Mouse (Mus musculus) heart, embryonic 12.5 days (tissue): ENCODE measurements at regions not wholly inside any gene's neighbourhood (a gene's known extent, or its start where the extent isn't known, plus 50 kb on each side); places are given as distances from the start of the nearest gene placed in this dataset.

Experiments used
- ATAC-seq: fragments of 200-750 bp; cut with Nextera tagmentation; 2 replicates; pipeline ENCODE4 v1.8.0; 2017; ENCODE audit warnings: moderate TSS enrichment, moderate library complexity; ENCODE audit not compliant: insufficient number of reproducible peaks, low FRiP score
- H3K27ac ChIP-seq: fragments of 300-500 bp; sonication (generic); 2 replicates; pipeline ENCODE4 v1.5.1; 2016; ENCODE audit warnings: mild to moderate bottlenecking, moderate library complexity; ENCODE audit not compliant: poor library complexity, severe bottlenecking
- H3K27me3 ChIP-seq: fragments of 300-500 bp; sonication (generic); replicated peaks from 2 replicates; pipeline ENCODE4 v1.6.1; 2016; ENCODE audit warnings: mild to moderate bottlenecking, moderate library complexity
- H3K36me3 ChIP-seq: fragments of 300-500 bp; sonication (generic); 2 replicates; pipeline ENCODE4 v1.6.1; 2016; ENCODE audit warnings: mild to moderate bottlenecking, moderate library complexity
- H3K4me1 ChIP-seq: fragments of 300-500 bp; sonication (generic); replicated peaks from 2 replicates; pipeline ENCODE4 v1.6.1; 2016; ENCODE audit warnings: mild to moderate bottlenecking
- H3K4me2 ChIP-seq: fragments of 300-500 bp; sonication (generic); 2 replicates; pipeline ENCODE4 v1.6.1; 2016; ENCODE audit warnings: mild to moderate bottlenecking, moderate library complexity
- H3K4me3 ChIP-seq: fragments of 300-500 bp; sonication (generic); 2 replicates; pipeline ENCODE4 v1.5.1; 2016; ENCODE audit warnings: mild to moderate bottlenecking
- H3K9ac ChIP-seq: fragments of 300-500 bp; sonication (generic); 2 replicates; pipeline ENCODE4 v1.6.1; 2016; ENCODE audit warnings: mild to moderate bottlenecking, moderate library complexity
- H3K9me3 ChIP-seq: fragments of 300-500 bp; sonication (generic); replicated peaks from 2 replicates; pipeline ENCODE4 v1.6.1; 2016; ENCODE audit warnings: mild to moderate bottlenecking, moderate library complexity
- WGBS: fragments of 180-500 bp; shearing (Covaris S2); methylation state at CpG from one replicate; pipeline ENCODE4 v1.1.7; 2016; 5-methylcytosine and 5-hydroxymethylcytosine counted together

DNA sequence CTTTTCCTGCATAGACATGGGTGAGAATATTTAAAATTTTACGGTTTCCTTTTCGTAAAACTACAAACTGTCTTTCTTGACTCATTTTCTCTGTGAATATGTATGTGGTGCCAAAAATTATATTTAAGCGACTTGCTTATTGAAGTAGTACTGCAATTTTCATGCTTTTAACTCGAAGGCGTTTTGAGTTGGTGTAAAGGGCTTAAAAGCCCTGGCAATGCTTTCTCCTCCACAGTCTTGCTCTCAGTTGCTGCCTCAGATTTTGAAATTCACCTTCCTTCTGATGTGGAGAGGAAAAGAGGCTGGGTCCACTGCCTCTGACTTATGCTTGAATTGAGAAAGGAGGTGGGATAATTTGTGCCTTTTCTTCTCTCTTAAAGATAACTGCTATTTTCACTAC lies 629.6 kb upstream of the Nrsn1 start:
- Histone ChIP-seq H3K9me3 (no peaks in the 10 kb centered on the region), H3K9ac (no peak overlapping the region), H3K27me3 (no peaks in the 10 kb centered on the region), H3K4me1 (no peaks in the 10 kb centered on the region), H3K4me2 (no peak overlapping the region), H3K36me3 (no peaks in the 10 kb centered on the region), H3K4me3 (no peak overlapping the region), H3K27ac (no peak overlapping the region)
- WGBS, result 83% methylated on average over 5 of the region's 5 CpGs
- no peak for ATAC-seq

DNA sequence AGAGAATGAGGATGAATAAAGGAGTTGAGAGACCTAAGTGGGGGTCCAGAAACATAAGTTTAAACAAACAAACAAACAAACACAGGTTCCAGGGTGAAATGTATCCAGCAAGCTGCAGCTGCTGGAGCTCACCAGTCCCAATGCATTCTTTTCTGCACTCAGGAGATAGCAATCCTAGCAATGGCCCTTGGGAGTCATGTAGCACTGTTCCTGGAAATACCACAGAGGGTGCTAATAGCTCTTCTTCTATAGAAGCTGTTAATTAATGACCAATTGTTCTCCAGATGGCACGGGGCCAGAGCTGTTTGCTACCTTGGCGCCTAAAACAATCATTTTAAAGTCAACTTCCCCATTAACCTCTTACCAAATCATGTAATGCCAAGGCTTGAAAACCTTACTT lies 622.8 kb upstream of the Nrsn1 start:
- no peaks in the 10 kb centered on the region for H3K36me3 ChIP-seq
- H3K9me3 ChIP-seq, result no peaks in the 10 kb centered on the region
- no peak overlapping the region for H3K4me2 ChIP-seq
- H3K4me1 ChIP-seq, result no peaks in the 10 kb centered on the region
- no peak overlapping the region for H3K27ac ChIP-seq
- no peak overlapping the region for H3K4me3 ChIP-seq
- H3K27me3 ChIP-seq, result no peaks in the 10 kb centered on the region
- ATAC-seq, result no peak
- whole genome bisulfite sequencing, result 35% methylated on average over 2 of the region's 2 CpGs
- no peak overlapping the region for H3K9ac ChIP-seq

DNA sequence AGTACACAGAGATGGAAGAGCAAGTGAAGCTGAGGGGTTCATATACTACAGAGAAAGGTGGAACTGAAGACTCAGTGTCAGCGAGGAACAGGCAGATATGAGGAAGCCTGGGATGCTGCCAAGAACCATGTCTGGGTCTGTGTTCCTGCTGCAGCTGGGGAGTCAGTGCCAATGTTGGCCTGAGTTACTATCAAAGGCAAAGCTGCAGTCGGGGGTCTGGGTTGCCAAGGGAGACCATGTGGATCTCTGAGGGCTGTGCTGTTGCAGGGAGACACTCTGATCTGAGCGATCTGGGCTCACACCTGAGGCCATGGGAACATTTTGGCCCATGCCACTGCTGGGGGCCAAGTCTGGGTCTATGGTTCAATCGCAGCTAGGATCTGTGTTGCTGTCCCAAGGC lies 612.5 kb upstream of the Nrsn1 start:
- no peak overlapping the region for H3K4me3 ChIP-seq
- 63% methylated on average over 4 of the region's 4 CpGs for WGBS
- no peak overlapping the region for H3K4me2 ChIP-seq
- H3K36me3 ChIP-seq, result no peaks in the 10 kb centered on the region
- no peaks in the 10 kb centered on the region for H3K4me1 ChIP-seq
- H3K9ac ChIP-seq, result no peak overlapping the region
- no peaks in the 10 kb centered on the region for H3K9me3 ChIP-seq
- no peak overlapping the region for H3K27ac ChIP-seq
- no peaks in the 10 kb centered on the region for H3K27me3 ChIP-seq
- ATAC-seq, result no peak

- no peak for ATAC-seq
- Histone ChIP-seq H3K27me3 (no peaks in the 10 kb centered on the region), H3K4me1 (no peaks in the 10 kb centered on the region), H3K4me2 (no peak overlapping the region), H3K36me3 (no peaks in the 10 kb centered on the region), H3K9me3 (no peaks in the 10 kb centered on the region), H3K4me3 (no peak overlapping the region), H3K9ac (no peak overlapping the region), H3K27ac (no peak overlapping the region)
- 86% methylated on average over 1 of the region's 1 CpGs for WGBS
Measured at GRCm38 (mm10) chr13:25868923-25869322, 598.6 kb upstream of the Nrsn1 start.

DNA sequence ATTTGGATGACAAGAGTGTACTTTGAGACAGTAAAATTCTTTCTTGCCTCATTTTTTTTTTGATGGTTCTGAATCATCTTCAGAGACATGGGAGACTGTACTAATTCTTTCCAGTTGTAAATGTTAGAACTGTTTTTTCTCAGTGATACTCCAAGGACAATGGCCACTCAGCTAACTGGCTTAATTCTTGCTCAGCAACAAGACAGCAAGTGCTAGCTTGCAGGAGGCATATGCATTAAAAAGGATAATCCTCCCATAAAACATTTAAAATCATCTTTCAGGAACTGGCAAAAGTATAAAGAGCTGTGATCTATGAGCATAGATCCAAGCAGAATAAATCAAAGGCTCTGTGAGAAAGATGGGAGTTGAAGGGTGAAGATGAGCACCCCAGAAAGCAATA lies 587.9 kb upstream of the Nrsn1 start:
- Histone ChIP-seq H3K27ac (no peak overlapping the region), H3K4me3 (no peak overlapping the region), H3K4me2 (no peak overlapping the region), H3K27me3 (no peaks in the 10 kb centered on the region), H3K9ac (no peak overlapping the region), H3K4me1 (no peaks in the 10 kb centered on the region), H3K9me3 (no peaks in the 10 kb centered on the region), H3K36me3 (no peaks in the 10 kb centered on the region)
- no peak for ATAC-seq

- no peaks in the 10 kb centered on the region for H3K36me3 ChIP-seq
- no peak overlapping the region for H3K4me3 ChIP-seq
- no peak overlapping the region for H3K4me2 ChIP-seq
- H3K27ac ChIP-seq, result no peak overlapping the region
- ATAC-seq, result no peak
- 71% methylated on average over 3 of the region's 3 CpGs for WGBS
- no peaks in the 10 kb centered on the region for H3K27me3 ChIP-seq
- H3K4me1 ChIP-seq, result no peaks in the 10 kb centered on the region
- no peak overlapping the region for H3K9ac ChIP-seq
- no peaks in the 10 kb centered on the region for H3K9me3 ChIP-seq
Measured at GRCm38 (mm10) chr13:25857569-25857968, 587.3 kb upstream of the Nrsn1 start.

DNA sequence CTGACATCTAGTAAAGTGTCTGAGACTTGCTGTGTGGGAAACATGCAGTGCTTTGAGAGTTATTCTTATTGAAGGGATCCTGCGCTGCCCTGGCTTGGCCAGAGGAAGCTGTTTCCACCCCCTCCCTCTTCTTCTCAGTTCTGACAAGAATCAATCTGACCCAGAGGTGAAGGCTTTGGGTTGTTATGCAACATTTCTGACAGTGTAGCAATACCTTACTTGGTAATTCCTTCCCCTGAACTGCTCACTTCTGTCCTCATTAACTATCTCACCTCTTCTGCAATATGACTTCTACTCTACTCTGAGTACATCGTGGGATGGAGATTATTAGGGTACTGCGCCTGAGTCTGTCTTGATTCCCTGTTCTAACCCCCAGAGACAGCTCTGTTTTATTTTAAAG lies 586.8 kb upstream of the Nrsn1 start:
- H3K4me3 ChIP-seq, result no peak overlapping the region
- H3K9ac ChIP-seq, result no peak overlapping the region
- no peak overlapping the region for H3K27ac ChIP-seq
- no peaks in the 10 kb centered on the region for H3K9me3 ChIP-seq
- H3K36me3 ChIP-seq, result no peaks in the 10 kb centered on the region
- H3K27me3 ChIP-seq, result no peaks in the 10 kb centered on the region
- no peaks in the 10 kb centered on the region for H3K4me1 ChIP-seq
- WGBS, result 83% methylated on average over 3 of the region's 3 CpGs
- ATAC-seq, result no peak
- no peak overlapping the region for H3K4me2 ChIP-seq

- no peak overlapping the region for H3K27ac ChIP-seq
- 88% methylated on average over 2 of the region's 2 CpGs for WGBS
Measured at GRCm38 (mm10) chr13:25856549-25856948, 586.2 kb upstream of the Nrsn1 start.

DNA sequence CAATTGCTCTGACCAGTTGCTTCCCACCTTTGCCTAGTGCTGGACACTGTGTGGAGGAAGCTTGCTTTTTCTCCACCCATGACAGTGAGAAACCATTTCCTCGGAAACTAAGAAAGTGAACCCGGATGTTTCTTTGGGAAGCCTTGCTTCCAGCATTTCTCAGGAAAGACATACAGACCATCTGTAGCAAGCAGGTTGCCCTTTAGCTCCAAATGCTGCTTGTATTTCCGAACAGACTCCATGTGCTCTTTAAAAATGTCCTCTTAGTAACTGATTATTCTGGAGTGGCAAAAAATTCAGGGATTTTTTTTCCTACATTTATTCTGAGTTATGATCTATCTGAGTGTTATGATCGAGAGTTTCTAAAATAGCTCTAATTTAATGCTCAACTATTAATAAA lies 577.9 kb upstream of the Nrsn1 start:
- no peak overlapping the region for H3K27ac ChIP-seq
- no peak overlapping the region for H3K4me2 ChIP-seq
- H3K4me3 ChIP-seq, result no peak overlapping the region
- no peaks in the 10 kb centered on the region for H3K4me1 ChIP-seq
- no peaks in the 10 kb centered on the region for H3K36me3 ChIP-seq
- no peaks in the 10 kb centered on the region for H3K27me3 ChIP-seq
- no peak for ATAC-seq
- no peak overlapping the region for H3K9ac ChIP-seq
- H3K9me3 ChIP-seq, result no peaks in the 10 kb centered on the region
- WGBS, result 70% methylated on average over 4 of the region's 4 CpGs

More at GRCm38 (mm10) chr13:25856549-25856948, 586.2 kb upstream of the Nrsn1 start:
- no peaks in the 10 kb centered on the region for H3K4me1 ChIP-seq
- no peaks in the 10 kb centered on the region for H3K36me3 ChIP-seq
- H3K4me2 ChIP-seq, result no peak overlapping the region
- no peaks in the 10 kb centered on the region for H3K9me3 ChIP-seq
- no peaks in the 10 kb centered on the region for H3K27me3 ChIP-seq
- ATAC-seq, result no peak
- H3K4me3 ChIP-seq, result no peak overlapping the region
- no peak overlapping the region for H3K9ac ChIP-seq

- WGBS, result 71% methylated on average over 4 of the region's 4 CpGs
- H3K4me3 ChIP-seq, result no peak overlapping the region
- no peak for ATAC-seq
- no peak overlapping the region for H3K27ac ChIP-seq
- no peak overlapping the region for H3K4me2 ChIP-seq
- H3K36me3 ChIP-seq, result no peaks in the 10 kb centered on the region
- no peak overlapping the region for H3K9ac ChIP-seq
- no peaks in the 10 kb centered on the region for H3K27me3 ChIP-seq
- no peaks in the 10 kb centered on the region for H3K9me3 ChIP-seq
- H3K4me1 ChIP-seq, result no peaks in the 10 kb centered on the region
Measured at GRCm38 (mm10) chr13:25838237-25838636, 567.9 kb upstream of the Nrsn1 start.

DNA sequence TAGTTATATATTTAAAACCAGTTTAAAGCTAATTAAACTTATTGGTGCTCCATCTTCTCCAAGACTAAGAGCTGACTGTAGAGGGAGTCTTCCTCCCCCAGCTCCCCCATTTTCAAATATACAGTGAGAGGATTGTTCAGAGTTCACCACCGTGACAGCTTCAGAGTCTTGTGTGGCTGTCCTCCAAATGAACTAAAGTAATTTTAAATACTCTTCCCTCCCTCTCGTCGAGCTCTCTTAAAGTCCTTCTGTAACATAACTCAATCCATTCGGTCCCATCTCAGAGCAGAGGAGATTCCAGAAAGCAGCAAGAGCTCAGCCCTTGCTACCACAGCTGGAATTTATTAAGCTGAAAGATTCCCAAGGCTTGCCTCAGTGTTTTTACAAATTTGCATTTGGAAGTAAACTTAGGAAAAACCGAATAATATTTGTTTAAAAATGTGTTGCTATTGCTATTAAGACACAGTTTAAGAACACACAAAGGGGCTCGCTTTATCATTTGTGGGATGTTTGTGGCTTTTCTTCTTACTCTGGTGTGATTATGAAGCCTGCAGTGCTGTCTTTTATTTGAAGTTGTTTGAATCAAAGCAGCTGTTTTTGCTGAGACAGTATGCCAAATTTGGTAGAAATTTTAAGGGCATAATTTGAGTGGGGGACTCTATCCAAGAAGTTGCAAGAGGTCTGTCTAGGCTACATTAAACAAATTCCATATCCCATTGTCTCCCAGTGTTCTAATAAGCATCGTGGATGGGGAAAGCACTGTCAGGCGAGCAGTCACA lies 559.0 kb upstream of the Nrsn1 start:
- no peak for ATAC-seq
- no peaks in the 10 kb centered on the region for H3K9me3 ChIP-seq
- no peak overlapping the region for H3K4me3 ChIP-seq
- WGBS, result 59% methylated on average over 8 of the region's 8 CpGs
- H3K36me3 ChIP-seq, result no peaks in the 10 kb centered on the region
- no peak overlapping the region for H3K27ac ChIP-seq
- no peak overlapping the region for H3K9ac ChIP-seq
- no peaks in the 10 kb centered on the region for H3K4me1 ChIP-seq
- no peak overlapping the region for H3K4me2 ChIP-seq
- no peaks in the 10 kb centered on the region for H3K27me3 ChIP-seq
